Mouse (Mus musculus): ENCODE results near the gene Zdhhc5.

GRCm38 (mm10) chr2:84742451-84743283, 27.7 kb upstream of the Zdhhc5 start:
- no peak for TF ChIP-seq CTCF (IDR thresholded peaks at IDR 0.05; ENCODE audit: borderline replicate concordance, insufficient read depth, low read length)
- TF ChIP-seq POLR2A (IDR thresholded peaks at IDR 0.05; ENCODE audit: low read depth, low read length), result peak; percentile 49
